Mouse (Mus musculus): ENCODE data around the gene Rem1. TPM values are rescaled to one million over a fixed set of nuclear protein-coding genes. Genes with fewer than 3 reads are reported as not detected.

The Rem1 gene
- 1 to 10 TPM; 1.6 to 3.3 TPM for total RNA-seq (2021)
- long read RNA-seq, experiment 1, partial matches to known transcripts = 0 of 2 reads
- long read RNA-seq, experiment 1, other reads (novel, unspliced or antisense) = 0 of 2 reads
- long read RNA-seq, experiment 2, partial matches to known transcripts = 1 of 6 reads
- long read RNA-seq, experiment 2, other reads (novel, unspliced or antisense) = 2 of 6 reads

GRCm38 (mm10) chr2:152626774-152627591, at the start of gene Rem1:
TSS of gene Rem1 (plus strand) at chr2:152626951.
- no peak for DNase-seq (ENCODE audit: low spot score)

- no peak for DNase-seq (ENCODE audit: low spot score)
Measured at GRCm38 (mm10) chr2:152580107-152580506, 46.6 kb upstream of the Rem1 start, which contains the start of gene Defb19. TSS of gene Defb19 (minus strand) at chr2:152580312.

GRCm38 (mm10) chr2:152580612-152581011, 46.1 kb upstream of the Rem1 start:
- DNase-seq (ENCODE audit: low spot score) = no peak

GRCm38 (mm10) chr2:152586926-152587560, 39.7 kb upstream of the Rem1 start:
- no peak for DNase-seq (ENCODE audit: low spot score)

- DNase-seq (ENCODE audit: low spot score) = no peak
Measured at GRCm38 (mm10) chr2:152588450-152588849, 38.3 kb upstream of the Rem1 start.

GRCm38 (mm10) chr2:152589021-152589420, 37.7 kb upstream of the Rem1 start:
- no peak for DNase-seq (ENCODE audit: low spot score)

- DNase-seq (ENCODE audit: low spot score) = no peak
Measured at GRCm38 (mm10) chr2:152599299-152599698, 27.5 kb upstream of the Rem1 start, which contains the start of gene Defb45. TSS of gene Defb45 (minus strand) at chr2:152599399.

- DNase-seq (ENCODE audit: low spot score) = no peak
Measured at GRCm38 (mm10) chr2:152600076-152600475, 26.7 kb upstream of the Rem1 start.

GRCm38 (mm10) chr2:152601275-152601960, 25.3 kb upstream of the Rem1 start:
- no peak for DNase-seq (ENCODE audit: low spot score)

- DNase-seq (ENCODE audit: low spot score) = no peak
Measured at GRCm38 (mm10) chr2:152604057-152604456, 22.7 kb upstream of the Rem1 start, which contains the start of gene Defb36. TSS of gene Defb36 (plus strand) at chr2:152604327.

GRCm38 (mm10) chr2:152607746-152608145, 19.0 kb upstream of the Rem1 start:
- DNase-seq (ENCODE audit: low spot score) = no peak

GRCm38 (mm10) chr2:152608719-152609118, 18.0 kb upstream of the Rem1 start:
- no peak for DNase-seq (ENCODE audit: low spot score)

GRCm38 (mm10) chr2:152612193-152612592, 14.6 kb upstream of the Rem1 start:
- DNase-seq (ENCODE audit: low spot score) = no peak

- peak; percentile 66 for DNase-seq (ENCODE audit: low spot score)
Measured at GRCm38 (mm10) chr2:152615563-152615962, 11.2 kb upstream of the Rem1 start.

GRCm38 (mm10) chr2:152616470-152616869, 10.3 kb upstream of the Rem1 start:
- no peak for DNase-seq (ENCODE audit: low spot score)

GRCm38 (mm10) chr2:152617374-152617773, 9.4 kb upstream of the Rem1 start:
- no peak for DNase-seq (ENCODE audit: low spot score)

GRCm38 (mm10) chr2:152620367-152621134, 6.2 kb upstream of the Rem1 start:
- peak; percentile 32 for DNase-seq (ENCODE audit: low spot score)

- no peak for DNase-seq (ENCODE audit: low spot score)
Measured at GRCm38 (mm10) chr2:152622151-152622550, 4.6 kb upstream of the Rem1 start.

- no peak for DNase-seq (ENCODE audit: low spot score)
Measured at GRCm38 (mm10) chr2:152622953-152623352, 3.8 kb upstream of the Rem1 start, which contains the start of gene Defb25. TSS of gene Defb25 (minus strand) at chr2:152623053.

- DNase-seq (ENCODE audit: low spot score) = no peak
Measured at GRCm38 (mm10) chr2:152624566-152624965, 2.2 kb upstream of the Rem1 start.

- no peak for DNase-seq (ENCODE audit: low spot score)
Measured at GRCm38 (mm10) chr2:152625256-152625655, 1.5 kb upstream of the Rem1 start.
